Mouse (Mus musculus) common myeloid progenitor, adult 5-6 weeks (primary cell): ENCODE data around the gene 4921539E11Rik. TPM values are rescaled to one million over a fixed set of nuclear protein-coding genes. Genes with fewer than 3 reads are reported as not detected.

Experiments
- total RNA-seq: library from RNA; stranded (forward); fragments of 200-1000, 187-1606 nt; gene quantifications from 2 replicates; pipeline ENCODE4 v1.2.3, GENCODE M21; 2017

4921539E11Rik gene
- total RNA-seq, 1 experiment from 2014 or later: not detected

Other genes starting within 250 kb of the 4921539E11Rik start
- 89.1 and 119 TPM in 2 replicates for gene Mier1, start 176.5 kb downstream of the 4921539E11Rik start, total RNA-seq
- 6.3 and 6.5 TPM in 2 replicates for gene Wdr78, start 176.3 kb downstream of the 4921539E11Rik start, total RNA-seq
- gene Slc35d1, start 75.7 kb downstream of the 4921539E11Rik start, total RNA-seq: 3.2 and 8.6 TPM in 2 replicates
- 47.5 and 58.2 TPM in 2 replicates for gene Oma1, start 22.9 kb upstream of the 4921539E11Rik start, total RNA-seq